8 mouse cellular contexts compared by ENCODE assay signal in genomic region chr4:42954297-42954696, GRCm38 (mm10). TPM values are rescaled to one million over a fixed set of nuclear protein-coding genes. Genes with fewer than 3 reads are reported as not detected.
A peak's percentile ranks its signal among the peaks of the same experiment; 100 is the strongest.
DNase-seq lines count a peak whose midpoint lies in the region; ATAC-seq and TF ChIP-seq lines count a peak whose summit lies in the region.

No protein-coding gene starts in this region.

- no peak overlapping the region for H3K9ac ChIP-seq in ES-Bruce4 (ENCODE audit: low read depth, poor library complexity, severe bottlenecking)
- H3K9ac ChIP-seq in heart, embryonic 15.5 days, result peak overlapping the region; percentile 50

- peak overlapping the region; percentile 46 for H3K4me2 ChIP-seq in heart, embryonic 15.5 days

- H3K4me3 ChIP-seq in ES-Bruce4 (ENCODE audit: low read depth, low read length), result no peak overlapping the region
- no peak overlapping the region for H3K4me3 ChIP-seq in heart, embryonic 15.5 days

- TF ChIP-seq POLR2A in ES-Bruce4 (IDR thresholded peaks at IDR 0.05; ENCODE audit: insufficient read depth, low read length), result no peak

- peak; percentile 70 for DNase-seq in adrenal gland, postnatal 25 days
- DNase-seq in fibroblast of lung, adult 2 months (ENCODE audit: low read depth), result peak; percentile 30
- peak; percentile 74 for DNase-seq in layer of hippocampus, adult 9-11 months
- DNase-seq in lung, postnatal 36 days, result peak; percentile 81
- peak; percentile 85 to 88 for DNase-seq in right cerebral cortex, adult 2 months (ENCODE audit: low spot score in 2 of 2)
- no peak for DNase-seq in T-cell, adult 2 months (ENCODE audit: low spot score)

- H3K36me3 ChIP-seq in ES-Bruce4 (ENCODE audit: control insufficient read depth, insufficient read depth, low read length, poor library complexity, severe bottlenecking), result no peaks in the 10 kb centered on the region
- peaks cover 17% of the 10 kb centered on the region; the same call in 1 of the 2 replicates for H3K36me3 ChIP-seq in heart, embryonic 15.5 days

- no peaks in the 10 kb centered on the region for H3K27me3 ChIP-seq in ES-Bruce4 (ENCODE audit: control insufficient read depth, insufficient read depth, low read length, poor library complexity, severe bottlenecking)
- no peaks in the 10 kb centered on the region for H3K27me3 ChIP-seq in heart, embryonic 15.5 days

- peak; percentile 92 for TF ChIP-seq CTCF in ES-Bruce4 (IDR thresholded peaks at IDR 0.05; ENCODE audit: low read depth, low read length)

- H3K9me3 ChIP-seq in ES-Bruce4 (replicated peaks; ENCODE audit: control insufficient read depth, insufficient read depth, low read length, poor library complexity, severe bottlenecking), result no peaks in the 10 kb centered on the region
- no peaks in the 10 kb centered on the region for H3K9me3 ChIP-seq in heart, embryonic 15.5 days (replicated peaks)

- no peak overlapping the region for H3K27ac ChIP-seq in ES-Bruce4 (ENCODE audit: insufficient read depth, low read length)
- peak overlapping the region; percentile 98 for H3K27ac ChIP-seq in heart, embryonic 15.5 days

- TF ChIP-seq EP300 in ES-Bruce4 (IDR thresholded peaks at IDR 0.05; ENCODE audit: insufficient read depth, low read depth, low read length), result no peak

- ATAC-seq in heart, embryonic 15.5 days (replicated peaks; ENCODE audit: insufficient number of reproducible peaks, insufficient read depth, low FRiP score, low read depth), result no peak

- peaks cover 4% of the 10 kb centered on the region for H3K4me1 ChIP-seq in ES-Bruce4 (ENCODE audit: control insufficient read depth, insufficient read depth, low read length)
- peaks cover 63% of the 10 kb centered on the region for H3K4me1 ChIP-seq in heart, embryonic 15.5 days (replicated peaks)

- 9% methylated on average over 10 of the region's 10 CpGs for WGBS in heart, embryonic 15.5 days

RNA-seq across cellular contexts. Expression of gene Dnajb5, which starts 4.7 kb away (rescaled TPM):
- polyA plus RNA-seq in ES-Bruce4 (2011; ENCODE audit: insufficient read depth, insufficient read length, low read depth, missing spikeins), result 27.2 and 28.9 TPM in 2 replicates
- 12.5 TPM in 2 replicates for total RNA-seq in adrenal gland, postnatal 25 days (2021)
- 17.7 and 18.2 TPM in 2 replicates for polyA plus RNA-seq in heart, embryonic 15.5 days (2015; fragmentation: Nextera tagmentation; extraction: Ambion mirVana)

RNA-seq across cellular contexts. Expression of gene 1700022I11Rik, which starts 15.1 kb away (rescaled TPM):
- polyA plus RNA-seq in ES-Bruce4 (2011; ENCODE audit: insufficient read depth, insufficient read length, low read depth, missing spikeins), result not detected in 2 replicates
- not detected in 2 replicates for total RNA-seq in adrenal gland, postnatal 25 days (2021)
- 0.18 and 0.42 TPM in 2 replicates for polyA plus RNA-seq in heart, embryonic 15.5 days (2015; fragmentation: Nextera tagmentation; extraction: Ambion mirVana)

RNA-seq across cellular contexts. Expression of gene Phf24, which starts 37.8 kb away (rescaled TPM):
- 0.10 TPM in 1 of 2 replicates, not detected in the other for polyA plus RNA-seq in ES-Bruce4 (2011; ENCODE audit: insufficient read depth, insufficient read length, low read depth, missing spikeins)
- 0.57 and 0.73 TPM in 2 replicates for total RNA-seq in adrenal gland, postnatal 25 days (2021)
- polyA plus RNA-seq in heart, embryonic 15.5 days (2015; fragmentation: Nextera tagmentation; extraction: Ambion mirVana), result 4.1 and 4.3 TPM in 2 replicates

RNA-seq across cellular contexts. Expression of gene Vcp, which starts 46.0 kb away (rescaled TPM):
- 384 and 390 TPM in 2 replicates for polyA plus RNA-seq in ES-Bruce4 (2011; ENCODE audit: insufficient read depth, insufficient read length, low read depth, missing spikeins)
- 299 and 392 TPM in 2 replicates for total RNA-seq in adrenal gland, postnatal 25 days (2021)
- polyA plus RNA-seq in heart, embryonic 15.5 days (2015; fragmentation: Nextera tagmentation; extraction: Ambion mirVana), result 437 and 463 TPM in 2 replicates

RNA-seq across cellular contexts. Expression of gene Fancg, which starts 56.0 kb away (rescaled TPM):
- 12.8 and 13.8 TPM in 2 replicates for polyA plus RNA-seq in ES-Bruce4 (2011; ENCODE audit: insufficient read depth, insufficient read length, low read depth, missing spikeins)
- total RNA-seq in adrenal gland, postnatal 25 days (2021), result 15.7 and 20.9 TPM in 2 replicates
- 9.8 and 13.5 TPM in 2 replicates for polyA plus RNA-seq in heart, embryonic 15.5 days (2015; fragmentation: Nextera tagmentation; extraction: Ambion mirVana)
